Mouse (Mus musculus) left cerebral cortex, adult 8-10 months (tissue): ENCODE measurements around the gene Angptl2. TPM values are rescaled to one million over a fixed set of nuclear protein-coding genes. Genes with fewer than 3 reads are reported as not detected.

ENCODE experiments used
- DNase-seq, 2 experiments: peaks; one replicate each; pipeline ENCODE4 v3.0.0; 2022; ENCODE audit warnings: low spot score in 2 of 2
- total RNA-seq, 4 experiments: library from RNA; stranded (reverse); gene quantifications; 2 replicates each; pipeline ENCODE4 v1.2.4; 2022

Angptl2 gene
- total RNA-seq, 4 experiments from 2014 or later, result 4.0 to 4.7 (median 4.3) TPM

DNA sequence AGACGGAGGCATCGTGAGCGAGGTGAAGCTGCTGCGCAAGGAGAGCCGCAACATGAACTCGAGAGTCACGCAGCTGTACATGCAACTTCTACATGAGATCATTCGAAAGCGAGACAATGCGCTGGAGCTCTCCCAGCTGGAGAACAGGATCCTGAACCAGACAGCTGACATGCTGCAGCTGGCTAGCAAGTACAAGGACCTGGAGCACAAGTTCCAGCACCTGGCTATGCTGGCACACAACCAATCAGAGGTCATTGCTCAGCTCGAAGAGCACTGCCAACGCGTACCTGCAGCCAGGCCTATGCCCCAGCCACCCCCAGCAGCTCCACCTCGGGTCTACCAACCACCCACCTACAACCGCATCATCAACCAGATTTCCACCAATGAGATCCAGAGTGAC is 12.7 kb downstream of the Angptl2 start:
- no peak for DNase-seq

DNA sequence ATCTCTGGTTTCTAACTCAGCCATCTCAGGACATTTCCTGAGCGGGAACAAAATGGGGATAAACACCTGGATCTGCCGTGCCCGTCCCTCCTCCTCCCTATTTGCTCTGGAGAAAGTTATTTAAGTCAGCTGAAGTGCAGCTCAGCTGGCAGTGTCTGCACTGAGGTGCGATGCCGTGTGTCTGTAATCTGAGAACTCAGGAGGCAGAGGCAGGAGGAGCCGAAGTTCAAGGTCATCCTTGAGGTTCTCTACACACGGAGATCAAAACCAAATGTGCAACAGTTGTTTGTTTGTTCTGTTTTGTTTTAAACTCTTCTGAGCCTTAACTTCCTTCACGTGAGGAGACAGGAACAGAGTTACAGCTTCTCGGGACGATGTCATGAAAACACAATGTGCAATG is 14.8 kb downstream of the Angptl2 start:
- DNase-seq, result no peak

DNA sequence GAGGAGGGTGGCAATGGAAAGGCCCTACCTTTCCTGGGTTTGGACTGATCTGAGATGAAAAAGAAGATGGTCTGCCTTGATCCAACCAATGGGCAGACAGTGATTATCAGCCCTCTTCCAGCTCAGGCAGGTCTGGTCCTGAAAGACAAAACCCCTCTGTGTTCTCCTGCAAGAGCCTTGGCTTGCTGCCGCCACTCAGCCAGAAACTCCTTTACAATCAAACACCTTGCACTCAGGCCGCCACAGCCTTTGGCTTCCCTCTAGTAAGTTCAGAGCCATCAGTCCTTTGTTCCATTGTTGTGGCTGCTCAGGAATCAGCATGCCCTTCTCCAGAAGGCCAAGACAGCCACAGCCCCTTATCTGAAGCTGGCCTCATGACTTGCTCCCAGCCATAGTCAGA is 15.9 kb downstream of the Angptl2 start:
- no peak for DNase-seq

DNA sequence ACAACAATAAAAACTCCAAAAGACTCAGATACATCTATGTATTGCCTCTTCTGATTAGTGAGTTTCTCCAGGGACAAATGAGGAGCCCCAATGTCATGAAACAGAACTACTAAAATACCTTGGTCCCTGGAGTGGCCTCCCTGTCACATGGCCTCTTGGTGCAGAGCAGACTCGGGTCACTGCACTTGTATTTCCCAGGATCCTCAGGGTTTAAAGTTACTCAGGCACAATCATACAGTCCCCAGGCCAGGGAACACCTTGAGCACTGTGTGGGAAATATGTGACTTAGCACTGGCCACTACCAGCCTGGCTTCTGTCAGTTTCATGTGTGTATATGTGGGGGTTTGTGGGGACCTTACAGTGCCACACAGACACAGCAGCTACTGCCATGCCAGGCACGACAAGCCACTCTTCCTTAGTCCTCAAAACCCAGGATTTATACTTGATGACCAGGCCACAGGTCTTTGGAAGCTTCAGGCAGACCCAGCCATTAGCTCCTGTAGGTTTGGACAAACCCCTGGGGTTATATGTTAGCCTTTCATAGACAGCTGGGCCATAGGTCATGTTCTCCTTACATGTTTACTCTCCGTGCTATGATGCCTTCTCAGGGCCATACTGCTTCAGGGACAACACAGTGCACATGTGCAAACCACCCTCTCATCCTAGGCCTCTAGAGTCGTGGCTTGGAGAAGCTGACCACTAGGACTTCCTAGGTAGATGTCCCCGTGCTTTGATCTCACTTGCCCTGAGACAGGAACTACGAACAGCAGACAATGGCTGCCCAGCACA is 17.1 kb downstream of the Angptl2 start:
- no peak for DNase-seq

DNA sequence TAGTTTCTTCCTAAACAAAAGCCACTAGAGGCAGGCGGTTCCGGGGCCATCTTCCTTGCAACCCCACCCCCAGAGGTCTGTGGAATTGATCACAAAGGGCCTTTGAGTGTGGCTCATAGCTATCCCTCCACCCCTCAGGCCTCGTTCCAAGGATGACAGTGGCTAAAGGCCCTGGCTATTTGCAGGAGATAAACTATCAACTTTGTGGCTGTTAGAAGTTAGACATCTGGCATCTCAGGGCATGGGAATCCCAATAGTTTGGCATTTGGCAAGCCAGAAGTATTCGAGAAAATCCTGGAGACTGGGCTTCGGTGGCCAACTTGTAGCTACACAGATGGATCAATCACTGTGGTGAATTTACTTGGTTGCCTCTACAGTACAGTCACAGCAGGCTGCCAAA is 18.0 kb downstream of the Angptl2 start:
- no peak for DNase-seq

DNA sequence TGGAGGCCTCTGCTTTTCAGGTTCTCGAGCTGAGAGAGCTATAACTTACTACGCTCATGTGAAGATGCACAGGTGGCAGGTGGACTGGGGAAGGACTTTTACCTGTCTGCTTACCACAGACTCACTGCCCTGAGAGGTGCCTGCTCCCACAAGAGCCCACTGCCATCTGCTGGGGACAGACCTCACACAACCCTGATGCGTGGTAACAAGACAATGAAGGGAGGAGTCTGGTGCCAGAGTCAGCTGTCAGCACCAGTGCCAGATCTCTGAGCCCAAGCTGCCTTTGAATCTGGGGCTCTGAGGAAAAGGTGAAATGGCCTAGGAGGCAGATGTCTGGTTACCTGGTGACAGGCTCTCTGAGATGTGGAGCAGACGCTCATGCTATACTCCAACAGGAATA is 19.0 kb downstream of the Angptl2 start:
- DNase-seq, result no peak

DNA sequence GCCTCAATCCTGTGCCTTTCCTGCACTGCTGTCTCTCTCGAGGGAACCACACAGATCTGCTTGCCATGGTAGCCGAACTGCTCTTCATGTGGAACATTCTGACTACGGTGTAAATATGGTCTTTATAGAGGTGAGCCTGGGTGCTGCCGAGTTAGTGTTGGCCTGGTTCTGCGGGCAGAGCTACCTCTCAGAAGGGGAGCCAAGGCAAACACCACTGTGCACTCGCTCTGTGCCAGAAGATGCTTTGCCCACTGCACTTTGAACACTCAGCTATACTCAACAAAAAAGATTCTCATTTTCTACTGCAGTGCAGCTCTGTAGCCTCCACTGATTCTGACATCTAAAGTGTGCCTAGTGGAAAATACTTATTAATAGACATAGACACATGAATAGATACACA is 21.7 kb downstream of the Angptl2 start:
- no peak for DNase-seq

DNA sequence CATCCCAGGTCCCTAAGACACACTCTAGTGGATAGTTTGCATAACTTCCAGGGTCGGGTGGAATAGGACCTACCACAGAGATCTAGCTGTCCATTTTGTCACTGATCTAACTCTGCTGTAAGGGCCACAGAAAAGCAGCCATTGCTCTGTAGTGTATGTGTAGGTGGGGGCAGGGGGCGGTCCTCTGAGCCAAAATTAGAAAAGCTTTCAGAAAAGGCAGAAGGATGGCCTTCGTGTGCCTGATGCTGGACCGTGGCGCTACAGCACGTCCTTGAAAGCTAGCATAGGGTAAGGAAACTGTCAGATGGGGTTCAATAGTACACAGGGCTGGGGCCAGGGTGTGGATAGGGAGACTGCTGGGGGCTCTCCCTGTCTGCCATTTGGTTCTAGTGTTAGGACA is 29.0 kb downstream of the Angptl2 start:
- DNase-seq, result no peak

DNA sequence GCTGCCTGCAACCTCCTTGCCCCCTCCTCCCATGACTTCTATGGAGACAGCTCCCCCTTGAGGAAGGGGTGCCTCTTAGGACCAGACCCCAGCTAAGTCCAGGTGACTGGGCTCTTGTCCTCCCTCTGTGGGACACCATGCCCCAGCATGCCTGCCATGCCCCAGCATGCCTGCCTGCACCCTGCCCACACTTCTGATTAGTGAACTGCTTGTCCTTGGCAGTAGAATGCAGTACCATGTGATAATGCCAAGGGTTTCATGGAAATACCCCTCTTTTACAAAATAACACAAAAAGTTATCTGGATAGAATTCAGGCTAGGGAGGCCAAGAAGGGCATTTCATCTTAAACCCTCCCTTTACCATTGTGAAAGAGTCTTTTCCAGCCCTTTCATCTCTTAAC is 29.5 kb downstream of the Angptl2 start:
- no peak for DNase-seq

DNA sequence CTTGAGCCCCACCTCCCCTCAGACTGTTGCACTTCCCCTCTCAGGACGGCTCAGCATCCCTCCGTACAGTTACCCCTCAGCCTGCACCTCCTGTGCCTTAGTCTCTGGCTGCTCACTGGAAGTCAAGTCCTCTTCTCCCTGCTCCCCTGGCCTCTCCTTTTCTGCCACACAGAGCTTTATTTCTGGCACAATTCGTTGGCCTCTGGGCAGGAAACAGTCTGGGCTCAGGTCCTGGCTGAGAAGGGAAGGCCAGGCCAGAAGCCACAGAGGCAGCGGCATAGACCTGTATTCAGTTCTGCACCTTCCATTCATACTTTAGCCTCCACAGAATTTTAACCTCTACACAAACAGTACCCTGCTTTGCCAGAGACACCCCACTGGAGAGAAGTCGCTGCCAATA is 31.0 kb downstream of the Angptl2 start:
- DNase-seq, result no peak

DNA sequence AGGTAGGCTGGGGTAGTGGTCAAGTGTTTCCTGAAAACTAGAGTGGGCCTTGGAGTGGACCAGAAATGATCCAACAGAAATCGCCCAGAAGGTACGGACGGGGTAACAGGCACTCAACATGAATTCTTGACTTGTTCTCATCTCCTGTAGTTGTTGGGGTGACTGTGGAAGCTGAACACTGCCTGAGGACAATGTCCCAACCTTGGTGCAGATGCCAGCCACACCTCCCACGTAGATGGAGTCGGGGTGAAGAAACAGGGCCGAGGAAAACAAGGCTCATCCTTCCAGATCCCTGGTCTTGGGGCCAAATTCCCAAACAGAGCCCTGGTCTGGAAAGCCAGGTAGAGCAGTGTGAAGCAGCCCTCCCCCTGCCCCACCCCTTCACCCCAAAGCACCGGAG is 32.7 kb downstream of the Angptl2 start:
- DNase-seq, result no peak

DNA sequence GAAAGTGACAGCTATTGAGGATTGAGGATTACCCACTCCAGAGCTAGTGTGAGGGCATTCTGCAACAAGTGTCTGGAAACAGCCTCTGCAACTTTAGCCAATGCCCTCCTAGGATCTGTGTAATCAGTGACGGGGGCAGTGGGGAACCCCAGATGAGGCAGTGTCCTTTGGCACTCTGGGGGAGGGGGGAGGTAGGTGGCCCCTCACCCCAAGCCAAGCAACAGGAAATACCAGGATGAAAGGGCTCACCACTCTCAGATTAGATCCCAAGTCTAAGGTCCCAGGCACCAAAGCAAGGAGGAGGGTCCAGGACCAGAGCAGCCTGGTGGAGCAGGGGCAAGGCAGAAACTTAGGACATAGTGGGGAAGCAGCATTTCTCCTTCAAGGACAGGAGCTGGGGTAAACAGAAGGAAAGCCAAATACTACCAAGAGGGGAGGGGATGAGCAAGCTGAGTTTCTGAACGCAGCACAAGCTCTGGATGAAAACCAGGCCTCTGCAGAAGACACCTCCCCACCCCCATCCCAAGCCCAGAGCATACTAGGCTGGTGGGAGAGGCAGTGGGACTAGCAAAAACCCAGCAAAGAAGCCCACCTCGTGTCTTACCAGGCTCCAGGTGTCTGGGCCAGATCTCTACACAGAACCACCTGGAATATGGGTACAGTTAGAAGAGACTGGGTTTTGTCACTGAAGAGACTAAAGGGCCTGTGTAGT is 34.2 kb downstream of the Angptl2 start:
- DNase-seq, result no peak

DNA sequence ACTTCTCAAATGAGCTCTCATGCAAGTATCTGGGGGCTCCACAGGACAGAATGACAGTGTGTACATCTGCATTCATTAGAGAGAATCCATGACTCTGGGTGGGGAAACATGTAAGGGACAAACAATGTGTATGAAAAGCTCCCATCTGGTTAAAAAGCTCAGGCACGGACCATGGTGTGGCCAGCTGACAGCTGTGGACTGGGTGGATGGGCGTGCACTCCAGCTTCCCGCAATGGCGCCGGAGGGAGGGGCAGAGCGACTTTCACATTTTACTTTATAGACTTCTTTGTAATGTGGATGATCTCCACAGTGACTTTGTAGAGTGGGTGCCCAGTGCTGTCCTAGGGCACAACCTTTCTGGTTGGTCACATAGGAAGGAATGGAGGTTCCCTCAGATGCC is 36.9 kb downstream of the Angptl2 start:
- no peak for DNase-seq

DNA sequence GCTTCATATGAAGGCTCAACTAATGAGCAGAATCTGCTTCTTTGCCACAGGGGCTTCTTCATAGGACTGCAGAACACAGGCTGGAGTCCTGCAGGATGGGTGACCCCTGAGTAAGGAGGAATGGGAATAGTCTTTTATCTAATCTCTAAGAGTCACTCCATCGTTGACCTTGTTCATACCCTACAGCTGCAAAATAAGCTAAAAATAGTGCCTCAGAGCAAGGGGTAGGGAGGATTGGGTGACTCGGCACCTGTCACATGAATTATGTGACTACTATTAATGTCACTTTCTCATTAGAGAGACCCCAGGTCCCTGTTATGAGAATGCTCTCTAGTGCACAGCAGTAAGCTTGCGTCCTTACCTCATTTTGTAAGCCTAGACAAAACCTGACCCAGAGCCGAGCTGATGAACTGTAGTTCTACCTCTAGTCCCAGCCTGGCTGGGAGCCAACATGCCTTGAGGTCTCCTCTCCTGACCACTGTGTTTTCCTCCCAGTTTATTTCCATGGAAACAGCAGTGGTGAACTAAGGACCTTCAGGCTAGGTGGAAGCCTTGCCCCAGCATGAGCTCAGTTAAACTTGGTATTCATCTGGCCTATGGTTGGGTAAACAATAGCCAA is 37.8 kb downstream of the Angptl2 start:
- no peak for DNase-seq

DNA sequence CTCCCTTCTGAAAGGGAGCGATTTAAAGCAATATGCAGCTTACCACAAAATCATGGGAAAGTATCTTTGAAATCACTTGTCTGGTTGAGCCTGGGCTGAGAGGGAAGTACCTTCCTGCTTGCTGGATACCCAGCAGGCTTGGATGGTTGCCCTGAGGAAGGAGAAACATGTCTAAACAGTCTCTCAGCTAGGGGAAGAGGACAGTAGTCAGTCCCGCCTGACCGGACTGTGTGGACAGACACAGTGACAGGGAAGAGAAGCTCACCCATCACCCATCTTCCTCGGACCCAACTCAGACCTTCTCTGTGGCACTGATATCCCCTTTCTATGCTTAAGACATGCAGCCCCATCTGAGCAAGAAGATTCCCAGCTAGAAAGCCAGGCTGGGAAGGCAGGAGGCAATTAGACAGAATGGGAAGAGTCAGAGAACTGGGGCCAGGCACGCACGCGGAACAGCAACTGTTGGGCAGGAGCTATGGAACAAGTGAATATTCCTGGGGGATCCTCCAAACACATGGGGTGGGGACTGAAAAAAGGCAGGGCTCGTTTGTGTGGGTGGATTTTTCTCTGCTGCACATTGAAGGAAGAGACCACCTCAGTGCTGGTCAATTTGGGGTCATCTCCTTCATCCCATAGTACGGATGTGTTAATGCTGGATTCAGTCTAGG is 38.6 kb downstream of the Angptl2 start:
- no peak for DNase-seq

DNA sequence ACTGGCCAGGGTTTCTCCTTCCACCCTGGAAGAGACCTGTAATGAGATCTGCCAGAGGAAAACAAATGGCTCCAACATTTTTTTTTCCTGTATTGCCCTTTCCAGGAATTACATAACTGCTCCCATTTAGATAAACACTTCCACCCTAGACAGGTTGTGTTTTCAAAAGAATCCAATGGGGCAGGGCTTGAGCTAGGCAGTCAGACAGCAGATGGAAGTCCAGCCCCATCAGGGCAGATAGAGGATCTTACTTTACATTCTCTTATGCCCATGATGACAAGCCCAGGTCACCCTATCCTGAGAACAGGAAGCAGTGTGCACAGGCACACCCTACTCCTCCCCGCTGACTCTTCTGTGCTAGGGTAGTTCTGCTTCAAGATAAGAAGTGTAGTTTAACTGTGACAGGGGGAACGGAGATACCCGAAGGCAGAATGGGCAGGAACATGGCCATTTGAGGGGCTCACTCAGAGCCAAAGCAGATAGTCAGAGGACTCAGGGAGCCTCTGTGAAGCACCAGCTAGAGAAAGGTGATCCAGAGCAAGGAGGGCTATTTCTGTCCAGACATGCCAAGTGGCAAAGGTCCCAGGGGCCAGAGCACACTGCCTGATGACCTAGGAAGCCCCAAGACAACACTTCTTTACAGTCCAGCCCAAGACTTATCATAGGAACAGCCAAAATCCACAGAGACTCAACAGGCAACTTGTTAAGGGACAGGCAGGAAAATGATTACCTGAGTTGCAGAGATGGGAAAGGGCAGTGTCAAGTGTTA is 41.1 kb downstream of the Angptl2 start:
- no peak for DNase-seq

DNA sequence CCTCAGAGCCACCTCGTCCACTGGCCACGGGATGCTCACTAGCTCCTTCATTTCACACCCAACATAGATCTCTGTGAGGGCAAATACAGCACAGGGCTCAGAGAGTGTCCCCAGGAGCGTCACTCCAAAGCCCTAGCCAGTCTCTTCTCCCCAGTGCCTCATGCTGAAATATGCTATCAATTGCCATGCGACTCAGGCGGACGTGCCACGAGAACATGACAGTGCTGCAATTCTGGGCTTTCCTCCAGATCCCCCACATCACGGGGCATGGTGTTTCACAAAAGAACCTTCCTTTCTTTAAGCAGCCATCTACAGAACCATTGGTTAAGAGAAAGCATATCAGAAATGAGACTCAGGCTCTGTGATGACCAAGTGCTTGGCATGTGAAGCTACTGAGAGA is 44.9 kb downstream of the Angptl2 start:
- DNase-seq, result peak in 1 of 2 experiments; percentile 77

DNA sequence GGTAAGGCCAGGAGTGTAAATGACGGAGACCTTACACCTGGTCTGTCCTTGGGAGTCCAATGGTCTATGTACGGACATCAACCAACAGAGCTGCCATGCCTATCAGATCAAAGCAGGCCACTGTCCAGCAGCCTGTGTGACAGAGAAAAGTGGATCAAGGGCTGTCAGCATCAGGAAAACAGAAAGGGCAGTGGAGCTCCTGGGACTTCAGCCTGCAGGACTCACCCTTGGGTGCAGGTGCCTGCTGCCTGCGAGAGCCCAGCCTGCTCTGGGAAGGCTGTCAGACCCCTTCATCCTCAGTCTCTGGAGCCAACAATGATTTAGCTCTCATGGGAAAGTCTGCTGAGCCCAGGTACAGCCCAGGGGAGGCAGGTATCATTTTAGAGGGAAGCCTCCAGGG is 45.6 kb downstream of the Angptl2 start:
- no peak for DNase-seq

DNA sequence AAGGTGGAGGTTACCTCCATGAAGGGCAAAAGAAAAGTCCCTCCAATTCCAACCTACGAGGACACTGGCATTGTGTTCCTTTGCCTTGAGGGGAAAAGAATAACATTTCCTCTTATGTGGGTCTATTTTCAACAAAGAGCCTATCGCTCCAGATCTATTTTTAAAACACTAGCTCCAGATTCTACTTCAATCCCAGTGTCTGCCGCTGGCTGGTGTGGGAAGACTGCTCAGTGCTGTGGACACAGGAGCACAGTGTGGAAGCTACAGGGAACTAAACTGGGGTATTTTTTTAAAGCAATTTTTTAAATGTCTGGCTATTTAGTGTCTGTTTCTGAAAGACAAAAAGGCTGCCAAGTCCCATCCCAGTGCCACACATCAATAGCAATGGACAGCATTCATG is 49.9 kb downstream of the Angptl2 start:
- no peak for DNase-seq

DNA sequence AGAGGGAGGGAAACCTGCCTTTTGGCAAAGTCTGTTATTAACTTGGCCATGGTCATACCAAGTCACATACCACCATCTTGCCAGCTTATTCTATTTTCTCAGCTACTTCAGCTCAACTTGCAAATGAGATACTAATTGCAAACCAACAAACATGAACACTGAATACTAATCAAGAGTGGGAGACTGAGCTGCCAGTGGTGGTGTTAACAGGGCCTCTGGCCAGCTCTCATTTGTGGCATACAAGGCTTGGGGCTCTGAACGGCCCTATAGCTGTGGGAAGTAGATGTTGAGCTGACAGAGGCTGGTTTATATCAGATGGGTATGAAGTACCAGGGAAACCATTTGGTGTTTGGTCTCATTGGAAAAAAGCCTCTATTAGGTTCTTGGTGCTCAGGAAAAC is 51.2 kb downstream of the Angptl2 start:
- no peak for DNase-seq

DNA sequence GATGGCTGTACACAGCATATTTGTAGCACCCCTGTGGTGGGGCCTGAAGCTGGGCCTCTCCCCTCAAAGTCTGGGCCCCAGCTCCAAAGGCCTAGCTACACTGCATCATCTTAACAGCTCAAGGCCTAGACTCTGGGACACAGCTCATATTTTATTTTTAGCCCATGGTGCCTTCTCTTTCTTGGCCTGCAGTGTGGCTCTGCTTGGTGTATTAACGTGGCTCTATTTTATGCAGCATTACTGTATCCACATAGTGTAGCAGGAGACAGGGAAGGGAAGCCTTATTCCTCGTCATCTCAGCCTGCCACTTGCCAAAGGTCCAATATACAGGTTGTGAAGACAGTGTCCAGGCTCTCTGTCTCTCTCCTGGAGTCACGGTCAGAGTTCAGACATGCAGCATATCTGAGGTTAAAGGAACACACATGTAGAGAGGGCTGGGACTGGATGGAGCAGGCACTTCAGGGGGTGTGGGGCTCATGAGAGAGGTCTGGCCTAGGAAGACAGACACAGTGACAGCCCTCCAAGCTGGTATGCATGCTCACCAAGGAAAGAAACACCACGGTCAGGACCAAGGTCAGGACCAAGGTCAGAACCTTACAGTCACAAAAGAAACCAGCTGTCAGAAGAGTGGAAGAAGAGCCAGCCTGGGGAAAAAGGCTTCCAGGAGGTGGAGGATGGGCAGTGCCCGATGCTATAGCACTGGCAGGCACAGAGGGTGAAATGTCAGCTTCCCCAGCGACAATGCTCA is 52.7 kb downstream of the Angptl2 start:
- DNase-seq, result no peak
